Mouse (Mus musculus) hindbrain, embryonic 12.5 days (tissue): ENCODE results near the gene Irx2. TPM values are rescaled to one million over a fixed set of nuclear protein-coding genes. Genes with fewer than 3 reads are reported as not detected.

Source experiments
- ATAC-seq: fragments of 200-750 bp; cut with Nextera tagmentation; 2 replicates; pipeline ENCODE4 v1.8.0; 2017; ENCODE audit warnings: moderate TSS enrichment; ENCODE audit not compliant: low FRiP score
- H3K27ac ChIP-seq: fragments of 300-500 bp; sonication (generic); 2 replicates; pipeline ENCODE4 v1.5.1; 2016; ENCODE audit warnings: mild to moderate bottlenecking
- H3K27me3 ChIP-seq: fragments of 300-500 bp; sonication (generic); 2 replicates; pipeline ENCODE4 v1.6.1; 2016; ENCODE audit warnings: mild to moderate bottlenecking
- H3K36me3 ChIP-seq: fragments of 300-500 bp; sonication (generic); 2 replicates; pipeline ENCODE4 v1.6.1; 2016; ENCODE audit warnings: mild to moderate bottlenecking
- H3K4me1 ChIP-seq: fragments of 300-500 bp; sonication (generic); 2 replicates; pipeline ENCODE4 v1.6.1; 2016
- H3K4me2 ChIP-seq: fragments of 300-500 bp; sonication (generic); replicated peaks from 2 replicates; pipeline ENCODE4 v1.6.1; 2016; ENCODE audit warnings: mild to moderate bottlenecking
- H3K4me3 ChIP-seq: fragments of 300-500 bp; sonication (generic); 2 replicates; pipeline ENCODE4 v1.5.1; 2016; ENCODE audit warnings: mild to moderate bottlenecking
- H3K9ac ChIP-seq: fragments of 300-500 bp; sonication (generic); 2 replicates; pipeline ENCODE4 v1.6.1; 2016; ENCODE audit warnings: mild to moderate bottlenecking, moderate library complexity
- H3K9me3 ChIP-seq: fragments of 300-500 bp; sonication (generic); replicated peaks from 2 replicates; pipeline ENCODE4 v1.6.1; 2016; ENCODE audit warnings: mild to moderate bottlenecking
- WGBS: fragments of 180-500 bp; shearing (Covaris S2); methylation state at CpG from one replicate; pipeline ENCODE4 v1.1.7; 2016; 5-methylcytosine and 5-hydroxymethylcytosine counted together
- polyA plus RNA-seq: library from polyadenylated mRNA; unstranded; fragments of >200 nt; fragmentation: Nextera tagmentation; extraction: Ambion mirVana; gene quantifications from 2 replicates; pipeline ENCODE4 v1.2.1, GENCODE M21; 2016

The Irx2 gene
- 62.7 and 67.2 TPM in 2 replicates for polyA plus RNA-seq

DNA sequence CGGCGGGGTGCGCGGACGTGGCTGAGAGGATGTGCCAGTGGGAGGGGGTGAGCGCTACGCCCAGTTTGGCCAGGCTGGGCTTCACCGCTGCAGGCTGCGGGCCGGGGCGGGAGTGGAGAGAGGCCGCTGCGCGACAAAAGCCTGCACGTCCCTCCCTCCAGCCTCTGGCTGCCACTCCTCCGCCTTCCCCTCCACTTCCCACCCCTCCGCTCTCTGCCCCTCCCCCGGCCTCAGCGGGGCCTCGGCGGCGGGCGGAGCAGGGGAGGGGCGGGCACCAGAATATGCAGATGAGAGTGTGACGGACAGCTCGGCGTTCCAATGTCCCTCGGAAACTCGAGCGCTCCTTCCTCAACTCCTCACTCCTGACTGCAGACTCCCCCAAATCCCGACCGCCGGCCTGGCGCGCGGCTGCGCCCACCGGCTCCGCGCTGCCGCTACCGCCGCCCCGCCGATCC lies at the start of gene Irx2:
Irx2 (plus strand) TSS at position 359 of the 455 bp plus-strand sequence.
- H3K4me1 ChIP-seq: peaks cover 30% of the 10 kb centered on the region
- H3K36me3 ChIP-seq: 0 out of 2 replicates have a peak, but pooled peaks cover 4% of the 10 kb centered on the region
- peak within 1 kb of the TSS; percentile 65 for H3K4me2 ChIP-seq
- peak within 1 kb of the TSS; percentile 75 for H3K4me3 ChIP-seq
- peak; percentile 90 for ATAC-seq
- H3K9ac ChIP-seq: peak within 1 kb of the TSS; percentile 86
- H3K27me3 ChIP-seq: peaks cover 34% of the 10 kb centered on the region
- no peaks in the 10 kb centered on the region for H3K9me3 ChIP-seq
- peak within 1 kb of the TSS; percentile 94 for H3K27ac ChIP-seq
- 0% methylated on average over 43 of the region's 45 CpGs for WGBS

DNA sequence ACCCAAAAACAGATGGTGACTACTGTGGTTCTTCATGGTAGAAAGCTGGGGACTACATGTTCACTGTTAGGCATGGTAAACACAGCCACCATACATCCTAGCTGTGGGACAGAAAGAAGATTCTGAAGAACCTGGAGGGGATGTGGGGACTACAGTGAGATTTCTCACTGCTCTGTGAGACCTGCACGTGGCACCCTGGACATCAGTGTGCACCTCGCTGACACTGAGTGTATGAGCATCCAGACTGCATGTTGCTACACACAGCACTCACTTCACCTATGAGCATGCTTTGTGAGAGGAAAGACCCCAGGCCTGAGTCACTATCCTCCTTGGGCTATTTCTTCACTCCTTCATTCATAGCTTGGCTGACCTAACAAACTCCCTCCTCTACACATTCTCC lies 47.3 kb upstream of the Irx2 start:
- no peak for ATAC-seq
- H3K36me3 ChIP-seq: no peaks in the 10 kb centered on the region
- no peak overlapping the region for H3K4me3 ChIP-seq
- H3K9ac ChIP-seq: no peak overlapping the region
- no peaks in the 10 kb centered on the region for H3K4me1 ChIP-seq
- no peaks in the 10 kb centered on the region for H3K27me3 ChIP-seq
- no peak overlapping the region for H3K4me2 ChIP-seq
- H3K9me3 ChIP-seq: peaks cover 7% of the 10 kb centered on the region
- H3K27ac ChIP-seq: no peak overlapping the region
- 78% methylated on average over 2 of the region's 2 CpGs for WGBS

DNA sequence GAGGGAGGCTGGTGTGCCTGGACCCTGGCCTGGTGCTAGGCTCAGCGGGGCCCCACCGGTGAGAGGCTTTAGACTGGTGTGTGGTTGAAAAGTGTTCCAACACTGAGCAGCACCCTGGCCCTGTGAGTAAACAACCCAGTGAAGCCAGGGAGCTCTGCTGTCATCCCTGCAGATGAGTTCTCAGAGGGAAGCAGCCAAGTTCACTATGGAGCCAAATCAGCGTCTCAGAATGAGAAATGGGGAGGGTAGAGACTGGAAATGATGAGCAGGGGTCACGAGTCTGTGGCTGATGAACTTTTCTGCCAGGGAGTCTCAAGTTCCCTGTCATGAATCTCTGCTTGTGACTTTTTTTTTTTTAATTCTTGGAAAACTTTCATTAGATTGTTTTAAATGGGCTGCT lies 36.1 kb upstream of the Irx2 start:
- H3K9ac ChIP-seq: no peak overlapping the region
- H3K4me3 ChIP-seq: no peak overlapping the region
- H3K9me3 ChIP-seq: no peaks in the 10 kb centered on the region
- no peak overlapping the region for H3K4me2 ChIP-seq
- ATAC-seq: no peak
- 55% methylated on average over 4 of the region's 4 CpGs for WGBS
- H3K36me3 ChIP-seq: no peaks in the 10 kb centered on the region
- no peak overlapping the region for H3K27ac ChIP-seq
- 0 out of 2 replicates have a peak, but pooled peaks cover 3% of the 10 kb centered on the region for H3K27me3 ChIP-seq
- H3K4me1 ChIP-seq: no peaks in the 10 kb centered on the region

DNA sequence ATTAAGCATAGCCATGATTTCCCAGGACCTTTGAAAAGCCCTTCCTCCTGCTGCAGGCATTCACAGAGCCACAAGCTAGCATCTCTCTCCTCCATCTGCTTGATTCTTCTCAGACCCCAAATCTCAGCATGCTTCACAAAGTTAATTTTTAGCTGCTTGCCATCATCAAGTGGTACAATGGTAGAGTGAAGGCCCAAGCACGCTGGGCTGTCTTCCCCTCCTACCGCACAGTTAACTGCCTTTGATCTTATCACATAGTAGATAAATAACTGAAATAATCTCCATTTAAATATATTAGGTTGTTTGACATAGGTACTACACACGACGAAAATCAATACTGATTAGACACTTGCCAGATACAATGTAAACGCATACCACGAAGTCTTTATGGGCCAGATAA lies 35.3 kb upstream of the Irx2 start:
- 82% methylated on average over 6 of the region's 6 CpGs for WGBS
- no peaks in the 10 kb centered on the region for H3K36me3 ChIP-seq

DNA sequence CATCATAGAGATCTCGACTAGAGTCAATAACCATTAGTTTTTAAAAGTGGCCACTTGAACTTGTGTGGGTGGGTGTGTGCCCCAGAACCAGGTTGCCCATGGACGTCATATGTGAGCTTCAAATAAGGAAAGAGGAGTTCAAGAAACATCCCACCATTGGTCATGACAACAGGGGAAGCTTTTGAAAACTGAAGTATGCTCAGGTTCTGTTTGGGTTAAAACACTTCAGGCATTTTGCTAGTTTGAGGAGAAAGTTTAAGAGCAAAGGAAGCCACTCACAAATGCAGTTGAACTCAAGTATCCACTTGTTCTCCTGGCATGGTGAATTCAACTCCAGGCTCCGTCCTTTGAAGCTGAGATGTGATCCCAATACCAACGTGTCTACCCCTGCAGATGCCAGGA lies 34.9 kb upstream of the Irx2 start:
- no peaks in the 10 kb centered on the region for H3K4me1 ChIP-seq
- no peak overlapping the region for H3K9ac ChIP-seq
- H3K27me3 ChIP-seq: 0 out of 2 replicates have a peak, but pooled peaks cover 3% of the 10 kb centered on the region
- no peak overlapping the region for H3K27ac ChIP-seq
- H3K36me3 ChIP-seq: no peaks in the 10 kb centered on the region
- ATAC-seq: no peak
- no peak overlapping the region for H3K4me3 ChIP-seq
- no peak overlapping the region for H3K4me2 ChIP-seq
- H3K9me3 ChIP-seq: no peaks in the 10 kb centered on the region
- WGBS: 86% methylated on average over 4 of the region's 4 CpGs

More for the DNA sequence above, 35.3 kb upstream of the Irx2 start:
- 0 out of 2 replicates have a peak, but pooled peaks cover 3% of the 10 kb centered on the region for H3K27me3 ChIP-seq
- H3K9ac ChIP-seq: no peak overlapping the region
- no peak overlapping the region for H3K4me2 ChIP-seq
- no peaks in the 10 kb centered on the region for H3K4me1 ChIP-seq
- no peak overlapping the region for H3K4me3 ChIP-seq
- H3K9me3 ChIP-seq: no peaks in the 10 kb centered on the region
- ATAC-seq: no peak
- no peak overlapping the region for H3K27ac ChIP-seq

DNA sequence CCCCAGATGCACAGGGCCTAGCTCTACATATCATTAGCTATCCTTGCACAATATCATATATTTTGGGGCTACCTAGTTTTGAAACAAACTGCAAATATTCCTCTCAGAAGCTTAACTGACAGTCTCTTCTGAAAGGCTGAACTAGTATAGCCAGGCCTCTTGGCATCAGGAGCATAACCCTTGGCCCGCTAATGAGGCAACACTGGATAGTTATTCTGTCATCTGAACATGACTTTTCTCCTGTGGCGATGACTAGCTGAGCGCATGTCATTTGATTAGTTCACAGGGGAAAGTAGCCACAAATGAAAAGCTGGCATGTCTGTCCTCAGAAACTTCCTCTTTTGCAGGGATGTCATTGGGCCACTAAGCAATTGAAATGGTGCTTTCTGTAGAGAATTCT lies 29.4 kb upstream of the Irx2 start:
- Histone ChIP-seq H3K27ac (no peak overlapping the region), H3K4me2 (no peak overlapping the region), H3K9ac (no peak overlapping the region), H3K27me3 (no peaks in the 10 kb centered on the region), H3K4me3 (no peak overlapping the region), H3K4me1 (no peaks in the 10 kb centered on the region), H3K36me3 (no peaks in the 10 kb centered on the region), H3K9me3 (no peaks in the 10 kb centered on the region)
- ATAC-seq: no peak
- 94% methylated on average over 3 of the region's 3 CpGs for WGBS

DNA sequence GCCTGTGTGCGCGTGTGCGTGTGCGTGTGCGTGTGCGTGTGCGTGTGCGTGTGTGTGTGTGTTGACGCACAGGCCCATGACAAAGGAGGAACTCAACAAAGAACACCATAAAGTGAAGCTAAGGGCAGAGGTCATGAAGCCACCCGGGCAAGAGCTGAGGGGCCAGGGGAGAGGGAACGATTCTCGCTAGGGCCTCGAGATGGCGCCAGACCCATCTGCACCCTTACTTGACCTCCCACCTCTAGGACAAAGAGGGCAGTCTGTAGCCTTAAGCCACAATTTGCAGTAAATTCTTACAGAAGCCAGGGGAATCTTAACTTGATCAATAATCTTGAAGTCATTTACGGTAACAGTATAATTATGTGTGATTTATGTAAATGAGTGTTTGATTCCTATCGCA lies 19.9 kb upstream of the Irx2 start:
- peaks cover 4% of the 10 kb centered on the region; the same call in 1 of the 2 replicates for H3K27me3 ChIP-seq
- no peaks in the 10 kb centered on the region for H3K4me1 ChIP-seq
- no peak overlapping the region for H3K4me2 ChIP-seq
- no peak overlapping the region for H3K27ac ChIP-seq
- WGBS: 57% methylated on average over 16 of the region's 16 CpGs
- no peak for ATAC-seq
- no peaks in the 10 kb centered on the region for H3K36me3 ChIP-seq
- no peak overlapping the region for H3K9ac ChIP-seq
- H3K9me3 ChIP-seq: no peaks in the 10 kb centered on the region
- H3K4me3 ChIP-seq: no peak overlapping the region

DNA sequence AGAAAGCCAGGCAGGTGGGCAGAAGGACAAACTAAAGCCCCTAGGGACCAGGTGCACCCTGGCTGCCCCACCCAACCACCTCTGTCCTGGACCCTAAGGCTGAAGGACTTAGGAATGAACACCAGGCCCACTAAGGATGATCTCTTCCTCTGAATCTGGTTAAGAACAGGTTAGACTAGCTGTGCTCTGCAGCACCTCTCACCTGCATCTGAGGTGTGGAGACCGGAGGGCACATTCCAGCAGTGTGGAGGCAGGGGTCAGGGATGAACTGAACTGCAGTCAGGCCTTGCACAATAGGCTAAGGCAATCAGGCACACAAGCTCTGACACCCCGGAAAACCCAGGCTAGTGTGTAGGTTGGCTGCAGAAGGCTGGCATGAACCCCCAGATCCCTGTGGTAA lies 18.3 kb upstream of the Irx2 start:
- 74% methylated on average over 2 of the region's 2 CpGs for WGBS
- Histone ChIP-seq H3K9ac (no peak overlapping the region), H3K4me1 (no peaks in the 10 kb centered on the region), H3K36me3 (no peaks in the 10 kb centered on the region), H3K4me2 (no peak overlapping the region), H3K9me3 (no peaks in the 10 kb centered on the region), H3K27me3 (peaks cover 4% of the 10 kb centered on the region; the same call in 1 of the 2 replicates), H3K4me3 (no peak overlapping the region), H3K27ac (no peak overlapping the region)
- ATAC-seq: no peak

DNA sequence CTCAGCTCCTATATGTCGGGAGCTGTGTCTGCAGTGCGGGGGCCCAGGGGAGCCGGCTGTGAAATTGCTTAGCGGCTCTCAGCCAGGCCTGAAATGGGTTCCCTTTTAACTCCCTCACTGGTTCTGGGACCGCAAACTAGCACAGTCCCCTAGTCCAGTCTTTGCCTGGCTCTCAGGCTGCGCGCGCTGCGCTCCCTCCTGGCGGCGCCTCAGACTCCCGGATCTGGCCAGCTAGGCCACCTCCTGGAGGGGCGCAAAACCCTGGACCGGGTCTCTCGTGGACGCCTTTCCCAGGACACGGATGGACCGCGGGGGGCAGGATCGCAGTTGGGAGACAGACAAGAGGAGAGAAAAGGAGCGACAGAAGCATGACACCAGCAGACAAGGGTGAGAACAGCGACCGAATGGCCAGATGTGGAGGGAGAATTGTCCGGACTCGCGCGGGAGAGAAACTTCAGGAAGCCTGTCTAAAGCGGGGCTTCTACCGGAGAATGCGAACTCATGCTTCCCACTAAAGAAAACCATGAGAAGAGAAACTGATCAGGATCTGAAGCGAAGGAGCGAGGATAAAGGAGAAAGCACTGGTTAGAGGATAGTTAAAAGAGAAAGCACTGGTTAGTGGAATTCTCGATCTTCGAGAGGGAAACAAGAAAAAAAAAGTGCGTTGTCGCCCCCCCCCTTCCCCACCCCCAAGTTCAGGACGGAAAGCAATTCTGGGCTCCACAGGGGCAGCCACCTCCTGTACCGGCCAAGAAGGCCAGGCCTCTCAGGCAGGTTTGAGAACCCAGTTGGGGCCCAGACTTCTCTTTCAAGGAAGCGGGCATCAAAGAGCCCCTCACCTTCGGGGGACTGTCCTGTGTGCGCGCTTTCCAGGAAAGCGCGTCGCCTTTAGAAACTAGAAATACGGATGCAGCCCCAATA lies 4.4 kb upstream of the Irx2 start:
- peaks cover 51% of the 10 kb centered on the region for H3K27me3 ChIP-seq
- H3K4me1 ChIP-seq: peaks cover 23% of the 10 kb centered on the region
- ATAC-seq: no peak
- peak overlapping the region; percentile 75 for H3K4me3 ChIP-seq
- no peaks in the 10 kb centered on the region for H3K36me3 ChIP-seq
- H3K4me2 ChIP-seq: peak overlapping the region; percentile 65
- peak overlapping the region; percentile 55 for H3K9ac ChIP-seq
- H3K27ac ChIP-seq: peak overlapping the region; percentile 56; the same call in 1 of the 2 replicates
- H3K9me3 ChIP-seq: no peaks in the 10 kb centered on the region
- under 1% methylated on average over 46 of the region's 46 CpGs for WGBS

DNA sequence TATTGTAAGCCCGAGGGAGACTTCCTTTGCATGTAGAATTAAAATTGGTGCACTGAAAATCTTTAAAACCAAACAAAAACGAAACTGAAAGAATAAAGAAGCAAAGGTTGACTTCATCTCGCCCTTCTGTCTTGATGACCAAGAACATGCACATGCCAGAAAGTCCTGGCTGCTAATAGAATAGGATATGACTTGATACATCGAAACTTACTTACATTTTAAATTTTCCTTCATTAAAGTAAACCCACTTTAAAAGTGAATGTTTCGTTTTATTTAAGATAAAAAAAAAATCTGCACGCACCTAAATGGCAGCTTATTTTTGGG lies 3.8 kb upstream of the Irx2 start:
- Histone ChIP-seq H3K27me3 (peaks cover 51% of the 10 kb centered on the region), H3K4me3 (peak overlapping the region; percentile 75), H3K4me1 (peaks cover 23% of the 10 kb centered on the region), H3K9me3 (no peaks in the 10 kb centered on the region), H3K4me2 (peak overlapping the region; percentile 65), H3K27ac (no peak overlapping the region), H3K36me3 (no peaks in the 10 kb centered on the region), H3K9ac (peak overlapping the region; percentile 55)
- WGBS: 5% methylated on average over 6 of the region's 6 CpGs
- ATAC-seq: no peak

DNA sequence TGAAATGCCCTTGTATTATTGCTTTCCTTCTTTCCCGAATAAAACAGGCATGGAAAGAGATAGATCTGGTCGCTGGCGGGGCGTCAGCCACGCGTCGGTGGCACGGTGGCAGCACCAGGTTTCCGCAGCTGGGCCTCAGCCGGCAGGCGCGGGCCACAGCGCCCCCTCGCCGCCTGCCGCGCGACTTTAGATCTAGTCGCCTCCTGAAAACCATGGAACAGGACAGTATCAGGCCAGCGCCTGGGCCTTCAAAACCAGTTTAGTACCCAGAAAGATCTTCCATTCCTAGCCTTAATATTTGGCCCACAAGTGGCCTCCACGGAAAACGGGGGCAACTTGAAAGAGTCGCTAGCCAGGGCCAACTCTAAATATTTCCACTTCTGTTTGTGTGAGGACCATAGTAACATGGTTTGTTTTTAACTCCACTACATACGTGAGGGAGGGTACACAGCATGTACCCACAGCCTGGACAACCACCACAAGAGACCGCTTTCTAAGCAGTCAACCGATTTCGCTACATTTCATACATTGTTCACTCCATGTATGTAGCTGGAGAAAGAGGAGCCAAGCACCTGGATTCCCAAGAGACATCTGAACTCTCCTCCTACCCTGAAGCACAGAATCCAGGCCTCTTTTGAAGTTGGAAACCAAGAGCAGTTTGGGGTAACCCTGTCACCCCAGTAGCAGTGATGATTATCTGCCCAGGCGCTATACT lies 3.2 kb upstream of the Irx2 start:
- H3K9ac ChIP-seq: peak overlapping the region; percentile 39; the same call in 1 of the 2 replicates
- peaks cover 24% of the 10 kb centered on the region for H3K4me1 ChIP-seq
- H3K36me3 ChIP-seq: no peaks in the 10 kb centered on the region
- peak overlapping the region; percentile 75 for H3K4me3 ChIP-seq
- peak overlapping the region; percentile 65 for H3K4me2 ChIP-seq
- 6% methylated on average over 28 of the region's 28 CpGs for WGBS
- peaks cover 51% of the 10 kb centered on the region for H3K27me3 ChIP-seq
- ATAC-seq: no peak
- H3K27ac ChIP-seq: no peak overlapping the region
- H3K9me3 ChIP-seq: no peaks in the 10 kb centered on the region
